Mouse (Mus musculus) thymus, adult 2 months (tissue): ENCODE measurements around the gene Alox12b.

ENCODE experiments used
- CTCF ChIP-seq: fragments of 200-500 bp; IDR thresholded peaks from 2 replicates; pipeline ENCODE4 v1.5.1; 2012; ENCODE audit warnings: mild to moderate bottlenecking, control low read depth, low read length, moderate library complexity, borderline replicate concordance; ENCODE audit not compliant: control insufficient read depth, poor library complexity, insufficient read depth; ENCODE audit errors: extremely low read depth
- POLR2A ChIP-seq: fragments of 200-500 bp; IDR thresholded peaks from 2 replicates; pipeline ENCODE4 v1.6.1; 2012; ENCODE audit warnings: mild to moderate bottlenecking, low read length, control low read depth, moderate library complexity; ENCODE audit not compliant: control insufficient read depth, poor library complexity, insufficient read depth; ENCODE audit errors: extremely low read depth

DNA sequence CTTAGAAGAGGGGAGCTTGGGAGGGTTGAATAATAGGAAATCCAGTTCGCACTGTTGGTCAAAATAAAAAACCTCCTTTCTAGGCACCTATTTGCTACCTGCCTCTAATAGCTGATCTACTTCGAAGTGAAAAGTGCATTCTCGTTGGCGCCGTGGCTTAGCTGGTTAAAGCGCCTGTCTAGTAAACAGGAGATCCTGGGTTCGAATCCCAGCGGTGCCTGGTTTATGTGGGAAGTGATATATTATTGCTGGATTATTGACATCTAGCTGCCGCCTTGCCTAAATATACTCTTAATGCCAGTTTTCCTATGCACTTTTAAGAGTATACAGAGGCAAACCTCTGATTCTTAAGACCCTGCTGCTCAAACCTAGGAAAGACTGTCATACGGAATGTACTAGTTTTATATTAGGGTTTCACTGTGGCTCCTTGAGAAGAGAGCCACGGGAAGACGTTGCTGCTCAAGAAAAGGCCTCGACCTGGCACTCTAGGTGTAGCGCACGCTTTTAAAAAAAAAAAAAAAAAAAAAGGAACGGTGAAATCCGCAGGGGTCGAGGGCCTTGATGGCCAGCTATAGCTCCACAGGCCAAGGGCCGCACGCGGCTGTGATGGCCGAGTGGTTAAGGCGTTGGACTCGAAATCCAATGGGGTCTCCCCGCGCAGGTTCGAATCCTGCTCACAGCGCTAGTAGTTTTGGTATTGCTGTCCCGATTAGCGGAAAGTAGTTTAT lies 46.3 kb upstream of the Alox12b start:
- TF ChIP-seq CTCF (no peak), POLR2A (no peak)
